Mouse (Mus musculus) ES-Bruce4 (cell line): Measurements from ENCODE around the gene Ndufa11. TPM values are rescaled to one million over a fixed set of nuclear protein-coding genes. Genes with fewer than 3 reads are reported as not detected.

Source experiments
- H3K27ac ChIP-seq: 2 replicates; pipeline ENCODE4 v1.5.1; 2012; ENCODE audit warnings: low read length, inconsistent platforms; ENCODE audit not compliant: insufficient read depth
- H3K27me3 ChIP-seq: 2 replicates; pipeline ENCODE4 v1.6.1; 2012; ENCODE audit warnings: mild to moderate bottlenecking, low read length, inconsistent platforms; ENCODE audit not compliant: control insufficient read depth, poor library complexity, insufficient read depth, severe bottlenecking
- H3K36me3 ChIP-seq: 2 replicates; pipeline ENCODE4 v1.6.1; 2012; ENCODE audit warnings: inconsistent platforms, mild to moderate bottlenecking, low read length, moderate library complexity; ENCODE audit not compliant: control insufficient read depth, poor library complexity, insufficient read depth, severe bottlenecking
- H3K4me1 ChIP-seq: one replicate; pipeline ENCODE4 v1.8.1; 2011; ENCODE audit warnings: low read length; ENCODE audit not compliant: control insufficient read depth, insufficient read depth
- H3K4me3 ChIP-seq: 2 replicates; pipeline ENCODE4 v1.5.1; 2011; ENCODE audit warnings: low read depth, mild to moderate bottlenecking, low read length
- H3K9ac ChIP-seq: 2 replicates; pipeline ENCODE4 v1.6.1; 2012; ENCODE audit warnings: low read depth, mild to moderate bottlenecking, inconsistent platforms; ENCODE audit not compliant: poor library complexity, severe bottlenecking
- H3K9me3 ChIP-seq: replicated peaks from 2 replicates; pipeline ENCODE4 v1.6.1; 2012; ENCODE audit warnings: mild to moderate bottlenecking, low read length, inconsistent platforms; ENCODE audit not compliant: control insufficient read depth, poor library complexity, insufficient read depth, severe bottlenecking
- CTCF ChIP-seq: IDR thresholded peaks from one replicate; pipeline ENCODE4 v1.8.1; 2011; ENCODE audit warnings: low read depth, low read length
- EP300 ChIP-seq: IDR thresholded peaks from 2 replicates; pipeline ENCODE4 v1.6.1; 2011; ENCODE audit warnings: low read depth, low read length; ENCODE audit not compliant: insufficient read depth
- POLR2A ChIP-seq: IDR thresholded peaks from one replicate; pipeline ENCODE4 v1.8.1; 2011; ENCODE audit warnings: low read length; ENCODE audit not compliant: insufficient read depth
- polyA plus RNA-seq: library from polyadenylated mRNA; stranded (reverse); fragments of >200 nt; gene quantifications from 2 replicates; pipeline ENCODE4 v1.2.4, GENCODE M21; 2011; ENCODE audit warnings: low read depth; ENCODE audit not compliant: missing spikeins, insufficient read depth, insufficient read length

Gene Ndufa11
- polyA plus RNA-seq, 1 experiment, result 152 TPM

DNA sequence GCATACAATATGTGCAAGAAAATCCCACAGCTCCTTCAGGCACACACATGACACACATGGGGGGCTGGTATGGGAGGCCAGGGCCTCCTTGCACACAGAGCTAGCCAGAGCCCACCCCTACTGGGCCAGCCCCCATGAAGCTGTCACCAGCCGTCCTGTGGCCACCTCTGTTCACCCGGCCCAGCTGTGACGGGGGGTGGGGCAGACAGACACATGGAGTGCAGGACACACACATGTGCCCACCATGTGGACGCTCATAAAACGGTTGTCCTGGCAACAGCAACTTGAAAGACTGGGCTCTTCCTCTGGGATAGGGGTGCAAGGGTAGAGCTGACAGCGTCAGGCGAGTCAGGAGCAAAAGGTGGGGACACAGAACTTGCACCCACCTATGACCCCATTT is 41.7 kb downstream of the Ndufa11 start:
- Histone ChIP-seq H3K27ac (no peak overlapping the region), H3K4me1 (peaks cover 3% of the 10 kb centered on the region), H3K36me3 (no peaks in the 10 kb centered on the region), H3K9me3 (no peaks in the 10 kb centered on the region), H3K4me3 (no peak overlapping the region), H3K27me3 (no peaks in the 10 kb centered on the region), H3K9ac (no peak overlapping the region)
- no peak for TF ChIP-seq POLR2A
- TF ChIP-seq CTCF, result no peak
- TF ChIP-seq EP300, result no peak

DNA sequence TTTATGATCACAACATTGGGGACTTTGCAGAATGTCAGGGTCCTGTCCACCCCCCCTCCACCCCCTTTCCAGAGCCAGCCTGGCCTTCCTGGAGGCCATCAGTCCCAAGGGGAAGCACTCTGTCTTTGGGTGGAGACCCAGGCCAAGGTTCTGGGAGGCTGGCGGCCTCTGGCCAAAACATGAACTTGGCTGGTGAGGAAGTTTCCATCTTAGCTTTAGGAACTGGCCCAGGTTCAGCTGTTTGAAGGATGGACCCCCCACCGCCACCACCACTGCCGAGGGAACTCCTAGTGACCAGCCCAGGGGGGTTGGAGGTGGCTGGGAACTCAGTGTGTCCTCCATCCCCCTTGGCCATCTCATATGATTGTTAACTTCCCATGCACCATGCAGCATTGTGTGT is 43.5 kb downstream of the Ndufa11 start:
- Histone ChIP-seq H3K27me3 (no peaks in the 10 kb centered on the region), H3K36me3 (no peaks in the 10 kb centered on the region), H3K4me1 (peaks cover 3% of the 10 kb centered on the region), H3K27ac (no peak overlapping the region), H3K9me3 (no peaks in the 10 kb centered on the region), H3K9ac (no peak overlapping the region), H3K4me3 (no peak overlapping the region)
- no peak for TF ChIP-seq EP300
- no peak for TF ChIP-seq CTCF
- TF ChIP-seq POLR2A, result no peak

DNA sequence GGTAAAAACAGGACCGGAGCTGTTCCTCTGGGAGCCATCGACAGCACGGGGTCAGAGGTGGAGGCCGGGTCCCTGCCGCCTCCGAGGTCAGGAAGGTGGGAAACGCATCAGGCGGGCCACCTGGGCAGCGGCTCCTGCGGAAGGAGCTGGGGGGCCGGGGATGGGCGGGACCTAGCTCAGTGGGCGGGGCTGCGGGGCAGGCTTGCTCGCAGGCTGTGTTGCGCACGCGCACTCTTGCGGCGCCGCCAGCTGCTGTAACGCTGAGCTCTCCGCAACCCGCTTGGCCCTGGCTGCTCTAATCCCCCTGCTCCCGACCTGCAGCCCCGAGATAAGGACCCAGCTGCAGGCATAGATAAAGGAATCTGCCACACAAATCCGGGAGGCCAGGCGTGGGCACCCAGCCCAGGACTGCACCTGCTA is 44.4 kb downstream of the Ndufa11 start:
- peaks cover 3% of the 10 kb centered on the region for H3K4me1 ChIP-seq
- H3K36me3 ChIP-seq, result no peaks in the 10 kb centered on the region
- peak overlapping the region; percentile 55 for H3K4me3 ChIP-seq
- no peaks in the 10 kb centered on the region for H3K9me3 ChIP-seq
- H3K27ac ChIP-seq, result no peak overlapping the region
- H3K27me3 ChIP-seq, result no peaks in the 10 kb centered on the region
- TF ChIP-seq POLR2A (peak; percentile 55), CTCF (no peak)
- H3K9ac ChIP-seq, result peak overlapping the region; percentile 39

DNA sequence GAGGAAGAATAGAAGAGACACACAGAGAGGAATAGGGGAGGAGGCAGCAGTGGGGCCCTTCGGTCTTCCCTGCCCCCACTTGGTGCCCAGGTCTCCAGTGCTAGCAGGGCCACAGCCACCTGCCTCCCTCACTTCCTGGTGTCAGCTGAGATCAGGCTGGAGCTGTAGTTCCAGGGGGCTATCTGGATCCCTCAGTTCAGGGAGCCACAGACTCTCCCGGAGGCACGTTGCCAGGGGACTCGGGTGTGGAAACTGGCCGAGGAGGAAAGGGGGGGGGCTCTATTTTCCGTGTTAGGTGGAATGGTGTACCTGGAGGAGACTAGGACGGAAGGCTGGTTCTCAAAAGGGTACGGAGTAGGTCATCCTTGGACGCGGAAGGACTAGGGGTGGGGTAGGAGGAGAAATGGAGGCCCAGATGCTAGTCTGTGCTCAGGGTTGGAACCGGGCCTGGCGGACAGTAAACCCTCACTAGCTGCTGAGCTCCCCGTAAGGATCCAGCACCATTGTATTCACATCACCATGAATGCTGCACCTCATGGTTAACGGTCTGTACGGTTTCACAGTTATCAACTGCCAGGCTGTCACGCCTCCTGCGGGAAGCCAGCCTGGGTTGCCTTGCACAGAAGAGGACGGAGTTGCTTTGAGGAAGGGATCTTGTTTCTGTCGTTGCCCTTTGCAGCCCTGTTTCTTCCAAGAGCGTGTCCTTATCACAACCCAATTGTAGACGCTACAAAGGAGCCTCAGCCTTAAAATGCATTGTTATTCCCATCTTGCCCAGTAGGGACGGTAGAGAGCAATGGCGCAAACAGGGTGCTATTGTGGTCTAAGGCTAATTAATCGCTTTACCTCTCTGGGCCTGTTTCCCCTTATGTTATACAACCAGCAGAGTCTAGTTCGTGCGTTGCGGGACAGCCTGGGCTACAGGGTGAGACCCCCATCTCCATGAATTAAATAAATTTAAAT is 45.5 kb downstream of the Ndufa11 start:
- H3K27ac ChIP-seq, result peak overlapping the region; percentile 42; the same call in 1 of the 2 replicates
- no peaks in the 10 kb centered on the region for H3K9me3 ChIP-seq
- peaks cover 3% of the 10 kb centered on the region for H3K4me1 ChIP-seq
- H3K4me3 ChIP-seq, result peak overlapping the region; percentile 55
- no peaks in the 10 kb centered on the region for H3K27me3 ChIP-seq
- peak overlapping the region; percentile 39 for H3K9ac ChIP-seq
- no peaks in the 10 kb centered on the region for H3K36me3 ChIP-seq
- TF ChIP-seq CTCF (peak; percentile 50), POLR2A (no peak)

DNA sequence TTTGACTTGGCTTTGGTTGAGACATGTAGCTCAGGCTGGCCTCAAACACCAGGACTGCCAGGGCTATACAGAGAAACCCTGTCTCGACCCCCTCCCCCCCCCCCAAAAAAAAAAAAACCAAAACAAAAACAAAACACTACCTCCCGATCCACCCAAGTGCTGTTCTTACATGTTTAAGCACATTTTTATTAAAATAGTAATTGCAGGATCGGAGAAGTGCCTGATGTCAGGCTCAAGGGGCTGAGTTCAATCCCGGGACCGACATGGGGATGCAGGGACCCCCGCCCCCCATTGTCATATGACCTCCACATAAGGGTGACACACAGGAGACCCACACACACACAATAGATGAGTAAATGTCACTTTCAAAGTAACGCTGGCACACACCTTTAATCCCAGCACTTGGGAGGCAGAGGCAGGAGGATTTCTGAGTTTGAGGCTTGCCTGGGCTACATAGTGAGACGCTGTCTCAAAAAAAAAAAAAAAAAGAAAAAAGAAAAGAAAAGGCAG is 46.2 kb downstream of the Ndufa11 start:
- H3K36me3 ChIP-seq, result no peaks in the 10 kb centered on the region
- peak overlapping the region; percentile 92 for H3K9ac ChIP-seq
- H3K27me3 ChIP-seq, result no peaks in the 10 kb centered on the region

More for the DNA sequence above, 46.2 kb downstream of the Ndufa11 start:
- no peaks in the 10 kb centered on the region for H3K4me1 ChIP-seq
- no peaks in the 10 kb centered on the region for H3K9me3 ChIP-seq
- peak overlapping the region; percentile 21; the same call in 1 of the 2 replicates for H3K27ac ChIP-seq
- peak overlapping the region; percentile 92 for H3K4me3 ChIP-seq
- TF ChIP-seq EP300, result no peak
- no peak for TF ChIP-seq CTCF
- no peak for TF ChIP-seq POLR2A
